Mouse (Mus musculus) right cerebral cortex, postnatal 25 days (tissue): ENCODE measurements at regions not wholly inside any gene's neighbourhood (a gene's known extent, or its start where the extent isn't known, plus 50 kb on each side); places are given as distances from the start of the nearest gene placed in this dataset.
A peak's percentile ranks its signal among the peaks of the same experiment; 100 is the strongest.

Experiments
- DNase-seq: peaks from one replicate; pipeline ENCODE4 v3.0.0; 2022

GRCm38 (mm10) chr6:28184781-28185180 lies 49.8 kb upstream of the Grm8 start:
- DNase-seq: peak; percentile 14
